Mouse (Mus musculus) MEL (cell line): ENCODE measurements around the gene Hes6. TPM values are rescaled to one million over a fixed set of nuclear protein-coding genes. Genes with fewer than 3 reads are reported as not detected.

Experiments used
- DNase-seq: peaks from one replicate; pipeline ENCODE4 v3.0.0; 2011; ENCODE audit warnings: low read depth, low spot score
- H3K27ac ChIP-seq: 2 replicates; pipeline ENCODE4 v1.5.1; 2012; ENCODE audit warnings: low read depth, mild to moderate bottlenecking, control low read depth, low read length, moderate library complexity; ENCODE audit not compliant: control insufficient read depth
- H3K27me3 ChIP-seq, 2 experiments: fragments of 150-350 bp in 1 of 2; sonication (generic) in 1 of 2; 2 replicates each; pipeline ENCODE4 v1.6.1; 2012; ENCODE audit warnings: low read length in 2 of 2, mild to moderate bottlenecking in 2 of 2, improper control_type of control experiment in 1 of 2, moderate library complexity in 1 of 2; ENCODE audit not compliant: insufficient read depth in 2 of 2, control insufficient read depth in 1 of 2
- H3K36me3 ChIP-seq, 2 experiments: 2 replicates each; pipeline ENCODE4 v1.6.1; 2012 to 2014; ENCODE audit warnings: low read length in 2 of 2, improper control_type of control experiment in 1 of 2, inconsistent platforms in 1 of 2, mild to moderate bottlenecking in 1 of 2; ENCODE audit not compliant: insufficient read depth in 2 of 2, control insufficient read depth in 1 of 2
- H3K4me1 ChIP-seq, 2 experiments: fragments of 150-350 bp in 1 of 2; sonication (generic) in 1 of 2; 2 replicates each; pipeline ENCODE4 v1.6.1; 2012; ENCODE audit warnings: low read length in 2 of 2, improper control_type of control experiment in 1 of 2, mild to moderate bottlenecking in 1 of 2; ENCODE audit not compliant: insufficient read depth in 2 of 2, control insufficient read depth in 1 of 2
- H3K4me3 ChIP-seq, 2 experiments: fragments of 150-350 bp in 1 of 2; sonication (generic) in 1 of 2; 2 replicates each; pipeline ENCODE4 v1.5.1; 2012; ENCODE audit warnings: low read depth in 2 of 2, low read length in 2 of 2, mild to moderate bottlenecking in 2 of 2, moderate library complexity in 2 of 2, control low read depth in 1 of 2, improper control_type of control experiment in 1 of 2; ENCODE audit not compliant: control insufficient read depth in 1 of 2, insufficient read depth in 1 of 2
- H3K79me2 ChIP-seq: 2 replicates; pipeline ENCODE4 v1.6.1; 2012; ENCODE audit warnings: mild to moderate bottlenecking, low read length, moderate library complexity; ENCODE audit not compliant: control insufficient read depth, poor library complexity, insufficient read depth
- H3K9ac ChIP-seq: 2 replicates; pipeline ENCODE4 v1.6.1; 2012; ENCODE audit warnings: low read depth, mild to moderate bottlenecking, control low read depth, low read length, moderate library complexity; ENCODE audit not compliant: control insufficient read depth, poor library complexity, severe bottlenecking
- H3K9me3 ChIP-seq: fragments of 150-350 bp; sonication (generic); replicated peaks from 2 replicates; pipeline ENCODE4 v1.6.1; 2012; ENCODE audit warnings: mild to moderate bottlenecking, low read length, improper control_type of control experiment, moderate library complexity; ENCODE audit not compliant: insufficient read depth
- CHD2 ChIP-seq: IDR thresholded peaks from 2 replicates; pipeline ENCODE4 v1.6.1; 2011; ENCODE audit warnings: low read length, improper control_type of control experiment
- CTCF ChIP-seq, 3 experiments: IDR thresholded peaks in 2 of 3; conservative IDR thresholded peaks in 1 of 3; 2 replicates each; pipeline ENCODE4 v1.5.1; 2011 to 2012; ENCODE audit warnings: low read length in 3 of 3, low read depth in 2 of 3, mild to moderate bottlenecking in 2 of 3, improper control_type of control experiment in 1 of 3, inconsistent platforms in 1 of 3, mixed read lengths in 1 of 3, moderate library complexity in 1 of 3; ENCODE audit not compliant: control insufficient read depth in 1 of 3, insufficient read depth in 1 of 3, poor library complexity in 1 of 3, severe bottlenecking in 1 of 3
- ELF1 ChIP-seq: IDR thresholded peaks from 2 replicates; pipeline ENCODE4 v1.6.1; 2014; ENCODE audit warnings: low read depth, mild to moderate bottlenecking, inconsistent platforms, low read length, improper control_type of control experiment, moderate library complexity
- HCFC1 ChIP-seq: IDR thresholded peaks from 2 replicates; pipeline ENCODE4 v1.6.1; 2012; ENCODE audit warnings: low read depth, mild to moderate bottlenecking, inconsistent platforms, low read length, improper control_type of control experiment, moderate library complexity
- JUND ChIP-seq: IDR thresholded peaks from 2 replicates; pipeline ENCODE4 v1.6.1; 2011; ENCODE audit warnings: low read depth, mild to moderate bottlenecking, improper control_type of control experiment, low read length
- KAT2A ChIP-seq: conservative IDR thresholded peaks from 2 replicates; pipeline ENCODE4 v1.6.1; 2012; ENCODE audit warnings: low read depth, low read length, improper control_type of control experiment, inconsistent platforms
- MAFK ChIP-seq: IDR thresholded peaks from 2 replicates; pipeline ENCODE4 v1.6.1; 2011; ENCODE audit warnings: low read depth, mild to moderate bottlenecking, low read length, improper control_type of control experiment, borderline replicate concordance
- MAX ChIP-seq: IDR thresholded peaks from 2 replicates; pipeline ENCODE4 v1.6.1; 2011; ENCODE audit warnings: low read length, improper control_type of control experiment
- MAZ ChIP-seq: IDR thresholded peaks from 2 replicates; pipeline ENCODE4 v1.6.1; 2012; ENCODE audit warnings: low read depth, mild to moderate bottlenecking, inconsistent platforms, low read length, improper control_type of control experiment
- MYB ChIP-seq: IDR thresholded peaks from 2 replicates; pipeline ENCODE4 v1.6.1; 2011; ENCODE audit warnings: mild to moderate bottlenecking, low read depth, low read length, improper control_type of control experiment
- MYC ChIP-seq: IDR thresholded peaks from 2 replicates; pipeline ENCODE4 v1.6.1; 2011; ENCODE audit warnings: low read depth, mild to moderate bottlenecking, low read length, improper control_type of control experiment, moderate library complexity
- NELFE ChIP-seq: IDR thresholded peaks from 2 replicates; pipeline ENCODE4 v1.6.1; 2011; ENCODE audit warnings: low read depth, low read length, improper control_type of control experiment
- POLR2AphosphoS2 ChIP-seq: IDR thresholded peaks from 2 replicates; pipeline ENCODE4 v1.6.1; 2011; ENCODE audit warnings: low read length, improper control_type of control experiment
- SMC3 ChIP-seq: IDR thresholded peaks from 2 replicates; pipeline ENCODE4 v1.6.1; 2011; ENCODE audit warnings: low read depth, low read length, improper control_type of control experiment
- TBP ChIP-seq: IDR thresholded peaks from 2 replicates; pipeline ENCODE4 v1.8.0; 2011; ENCODE audit warnings: low read depth, low read length, improper control_type of control experiment
- TCF12 ChIP-seq: IDR thresholded peaks from 2 replicates; pipeline ENCODE4 v1.6.1; 2014; ENCODE audit warnings: low read depth, mild to moderate bottlenecking, inconsistent platforms, low read length, improper control_type of control experiment, moderate library complexity
- USF1 ChIP-seq: IDR thresholded peaks from 2 replicates; pipeline ENCODE4 v1.6.1; 2014; ENCODE audit warnings: low read depth, mild to moderate bottlenecking, inconsistent platforms, low read length, improper control_type of control experiment, moderate library complexity
- USF2 ChIP-seq, 2 experiments: IDR thresholded peaks; 2 replicates each; pipeline ENCODE4 v1.6.1; 2011 to 2012; ENCODE audit warnings: improper control_type of control experiment in 2 of 2, low read length in 2 of 2, borderline replicate concordance in 1 of 2, inconsistent platforms in 1 of 2, low read depth in 1 of 2, mild to moderate bottlenecking in 1 of 2; ENCODE audit not compliant: insufficient read depth in 1 of 2
- ZC3H11A ChIP-seq: IDR thresholded peaks from 2 replicates; pipeline ENCODE4 v1.6.1; 2012; ENCODE audit warnings: low read depth, mild to moderate bottlenecking, inconsistent platforms, low read length, improper control_type of control experiment
- ZNF384 ChIP-seq: IDR thresholded peaks from 2 replicates; pipeline ENCODE4 v1.6.1; 2012; ENCODE audit warnings: low read depth, mild to moderate bottlenecking, inconsistent platforms, low read length, improper control_type of control experiment
- polyA plus RNA-seq, 2 experiments: library from polyadenylated mRNA; stranded (reverse) in 1 of 2; unstranded in 1 of 2; fragments of >175 nt in 1 of 2; fragments of >200 nt in 1 of 2; gene quantifications; 2 replicates each; pipeline versions ENCODE4 v1.2.1 to v1.2.4; 2012; ENCODE audit warnings: low replicate concordance in 2 of 2, low read depth in 1 of 2; ENCODE audit not compliant: insufficient read length in 2 of 2, insufficient read depth in 1 of 2, missing spikeins in 1 of 2
- total RNA-seq: library from RNA; depleted of rRNA; stranded (reverse); fragments of 300-350 nt; gene quantifications from 2 replicates; pipeline ENCODE4 v1.2.3, GENCODE M21; 2012

Gene Hes6
- total and polyA plus RNA-seq, 3 experiments: 38.8 to 47.9 TPM; not detected in 1

DNA sequence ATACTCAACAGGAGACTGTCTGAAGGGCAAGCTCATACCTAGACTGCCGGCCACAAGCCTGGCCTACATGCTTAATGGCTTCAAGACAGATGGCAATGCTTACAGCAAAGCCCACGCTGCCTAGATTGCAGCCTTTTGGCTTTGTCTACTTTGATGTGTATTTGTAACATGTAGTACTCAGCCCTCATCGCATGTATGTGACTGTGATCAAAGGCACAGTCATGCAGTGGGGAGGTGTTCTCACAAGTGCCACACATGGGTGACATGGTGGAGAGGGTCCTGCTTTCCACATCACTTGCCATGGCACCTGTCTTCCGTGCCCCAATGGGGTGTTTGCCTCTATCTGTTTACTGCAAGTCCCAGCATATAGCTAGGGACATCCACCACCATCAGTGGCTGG, 32.7 kb upstream of the Hes6 start:
- Histone ChIP-seq H3K4me1 (peaks cover 0 to 10% of the 10 kb centered on the region in 2 experiments; a peak in 2 of 4 replicates), H3K27me3 (no peaks in the 10 kb centered on the region), H3K27ac (no peak overlapping the region), H3K79me2 (no peaks in the 10 kb centered on the region), H3K9me3 (no peaks in the 10 kb centered on the region), H3K4me3 (no peak overlapping the region), H3K9ac (no peak overlapping the region), H3K36me3 (peaks cover 5 to 10% of the 10 kb centered on the region in 2 experiments)
- DNase-seq: no peak
- TF ChIP-seq CTCF (IDR thresholded peaks at IDR 0.05 in 2 of 3, conservative IDR thresholded peaks at IDR 0.05 in 1 of 3; ENCODE audit: control insufficient read depth in 1 of 3, insufficient read depth in 1 of 3, low read depth in 2 of 3, low read length in 3 of 3, poor library complexity in 1 of 3, severe bottlenecking in 1 of 3) (no peak), ZNF384 (no peak), SMC3 (no peak), MAFK (no peak), JUND (no peak), USF1 (no peak), MAX (no peak), MYC (no peak), USF2 (IDR thresholded peaks at IDR 0.05; ENCODE audit: borderline replicate concordance in 1 of 2, insufficient read depth in 1 of 2, low read depth in 1 of 2, low read length in 2 of 2) (no peak), MYB (no peak), CHD2 (no peak), TBP (no peak), ZC3H11A (no peak), MAZ (no peak), ELF1 (no peak), TCF12 (no peak), NELFE (no peak), HCFC1 (no peak), KAT2A (no peak)

DNA sequence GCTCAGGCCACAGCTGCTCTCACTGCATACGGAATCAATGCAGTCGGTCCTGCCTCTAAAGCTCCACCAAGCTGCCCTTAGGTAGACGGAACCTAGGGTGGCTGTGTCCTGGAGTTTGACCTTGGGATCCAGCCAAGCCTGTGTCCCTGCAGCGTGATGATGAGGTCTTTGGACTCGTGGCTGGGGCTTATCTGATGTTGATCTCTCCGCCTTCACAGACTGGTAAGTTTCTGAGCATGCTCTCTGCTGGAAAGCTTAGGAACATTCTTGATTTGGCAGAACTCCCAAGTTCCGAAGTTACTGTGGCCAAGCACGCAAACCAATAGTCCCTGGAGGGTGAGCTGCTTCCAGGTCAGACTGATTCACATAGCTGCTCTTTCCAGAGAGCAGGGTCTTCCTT, 32.2 kb upstream of the Hes6 start:
- Histone ChIP-seq H3K9me3 (no peaks in the 10 kb centered on the region), H3K4me1 (peaks cover 0 to 10% of the 10 kb centered on the region in 2 experiments; a peak in 2 of 4 replicates), H3K79me2 (no peaks in the 10 kb centered on the region), H3K27ac (no peak overlapping the region), H3K4me3 (no peak overlapping the region), H3K36me3 (peaks cover 5 to 10% of the 10 kb centered on the region in 2 experiments), H3K9ac (no peak overlapping the region), H3K27me3 (no peaks in the 10 kb centered on the region)
- no peak for TF ChIP-seq NELFE
- no peak for TF ChIP-seq CHD2
- TF ChIP-seq USF1: no peak
- no peak for TF ChIP-seq POLR2AphosphoS2
- DNase-seq: no peak
